Mouse (Mus musculus) skeletal muscle tissue, postnatal 0 days (tissue): Measurements from ENCODE around the gene Faim. TPM values are rescaled to one million over a fixed set of nuclear protein-coding genes. Genes with fewer than 3 reads are reported as not detected.

Source experiments
- polyA plus RNA-seq: library from polyadenylated mRNA; unstranded; fragments of >200 nt; fragmentation: Nextera tagmentation; extraction: Ambion mirVana; gene quantifications from 2 replicates; pipeline ENCODE4 v1.2.1, GENCODE M21; 2015

The Faim gene
- 12.2 and 16.3 TPM in 2 replicates for polyA plus RNA-seq

GRCm38 (mm10) chr9:98985800-98986475 is at the start of gene Faim:
TSS of gene Faim (plus strand) at chr9:98986373.

GRCm38 (mm10) chr9:98955103-98955715 is 31.0 kb upstream of the Faim start, which contains the start of gene Foxl2:
TSS of gene Foxl2 (plus strand) at chr9:98955288.

DNA sequence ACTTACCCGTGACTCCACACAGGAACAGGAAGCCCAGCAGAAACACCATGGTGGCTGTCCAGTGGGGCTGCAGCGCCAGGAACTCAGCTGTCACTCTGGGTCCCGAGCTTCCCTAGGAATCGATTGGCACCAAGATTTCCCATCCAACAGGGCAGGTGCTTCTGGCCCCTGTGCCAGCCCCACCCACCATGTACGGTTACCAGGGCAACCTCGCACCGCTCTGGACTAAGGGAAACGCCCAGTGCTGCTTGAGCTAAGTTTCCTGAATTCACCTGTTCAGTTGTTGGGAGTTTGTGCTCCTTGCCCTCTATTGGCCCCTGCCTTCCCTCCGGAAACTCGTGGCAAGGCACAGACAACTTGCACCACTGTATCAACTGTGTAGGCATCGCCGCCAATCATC is 49.4 kb downstream of the Faim start, which contains the start of gene Gm1123:
Gene Gm1123, minus strand, starts transcription at position 141 of the 400 bp plus-strand sequence.

Other genes with a start within 250 kb of the Faim start
- not detected in 2 replicates for gene Prr23a1, start 143.9 kb upstream of the Faim start, polyA plus RNA-seq
- gene Prr23a2, start 129.9 kb upstream of the Faim start, polyA plus RNA-seq, result not detected in 2 replicates
- gene Prr23a3, start 121.6 kb upstream of the Faim start, polyA plus RNA-seq, result not detected in 2 replicates
- gene 7420426K07Rik, start 83.3 kb upstream of the Faim start, polyA plus RNA-seq, result not detected in 2 replicates
- gene Foxl2, start 31.1 kb upstream of the Faim start, polyA plus RNA-seq, result not detected in 2 replicates
- gene Gm1123, start 49.3 kb downstream of the Faim start, polyA plus RNA-seq, result 0.09 TPM in 1 of 2 replicates, not detected in the other
- 0.44 and 1.5 TPM in 2 replicates for gene Pik3cb, start 154.2 kb downstream of the Faim start, polyA plus RNA-seq